Mouse (Mus musculus) macrophage (primary cell): ENCODE measurements around the gene Ptprn2. TPM values are rescaled to one million over a fixed set of nuclear protein-coding genes. Genes with fewer than 3 reads are reported as not detected.

Source experiments
- H3K27ac ChIP-seq: fragments of 350-480 bp; formaldehyde crosslinking; 2 replicates; pipeline ENCODE4 v1.9.0; 2021
- H3K36me3 ChIP-seq: fragments of 350-480 bp; formaldehyde crosslinking; 2 replicates; pipeline ENCODE4 v1.9.0; 2021; ENCODE audit errors: inconsistent target
- H3K4me3 ChIP-seq: fragments of 350-480 bp; formaldehyde crosslinking; 2 replicates; pipeline ENCODE4 v1.9.0; 2021; ENCODE audit errors: inconsistent target
- H3K79me2 ChIP-seq: fragments of 350-480 bp; formaldehyde crosslinking; 2 replicates; pipeline ENCODE4 v1.9.0; 2021; ENCODE audit errors: inconsistent target
- WGBS: methylation state at CpG from one replicate; pipeline ENCODE4 v1.1.7; 2026; ENCODE audit warnings: inconsistent platforms; ENCODE audit not compliant: missing documents; 5-methylcytosine and 5-hydroxymethylcytosine counted together
- polyA plus RNA-seq: library from polyadenylated mRNA; stranded (reverse); fragments of 250-400 nt; gene quantifications from 3 replicates; pipeline ENCODE4 v1.2.4, GENCODE M21; 2018; ENCODE audit warnings: inconsistent platforms

Ptprn2 gene
- polyA plus RNA-seq, 1 experiment from 2014 or later = 0.06 TPM

GRCm38 (mm10) chr12:117042706-117043105, 557.2 kb downstream of the Ptprn2 start:
- H3K36me3 ChIP-seq = no peaks in the 10 kb centered on the region
- 94% methylated on average over 7 of the region's 7 CpGs for WGBS
- H3K4me3 ChIP-seq = no peak overlapping the region
- no peak overlapping the region for H3K27ac ChIP-seq
- H3K79me2 ChIP-seq = no peaks in the 10 kb centered on the region

GRCm38 (mm10) chr12:117047384-117048251, 562.1 kb downstream of the Ptprn2 start:
- Histone ChIP-seq H3K4me3 (no peak overlapping the region), H3K79me2 (no peaks in the 10 kb centered on the region), H3K36me3 (no peaks in the 10 kb centered on the region), H3K27ac (no peak overlapping the region)
- 23% methylated on average over 3 of the region's 3 CpGs for WGBS

DNA sequence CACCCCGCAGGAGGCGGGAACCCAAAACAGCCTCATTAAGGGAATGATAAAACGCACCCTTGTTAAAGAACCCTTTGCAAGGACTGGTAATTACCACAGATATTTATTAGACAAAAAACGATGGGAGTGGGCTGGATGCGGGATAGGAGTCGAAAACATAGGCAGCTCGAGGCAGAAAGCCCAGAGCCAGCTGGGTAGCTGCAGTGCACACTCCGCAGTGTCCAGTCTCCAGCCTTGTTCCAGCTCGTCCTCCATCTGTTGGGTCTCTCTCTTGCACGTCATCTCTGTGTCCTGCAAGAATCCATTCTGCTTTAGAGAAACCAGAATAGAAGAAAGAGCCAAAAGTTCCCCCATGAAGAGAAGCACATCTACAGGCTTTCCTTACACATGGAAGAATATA, 564.3 kb downstream of the Ptprn2 start:
- no peak overlapping the region for H3K27ac ChIP-seq
- H3K4me3 ChIP-seq = no peak overlapping the region
- no peaks in the 10 kb centered on the region for H3K79me2 ChIP-seq
- WGBS = 91% methylated on average over 10 of the region's 10 CpGs
- no peaks in the 10 kb centered on the region for H3K36me3 ChIP-seq

DNA sequence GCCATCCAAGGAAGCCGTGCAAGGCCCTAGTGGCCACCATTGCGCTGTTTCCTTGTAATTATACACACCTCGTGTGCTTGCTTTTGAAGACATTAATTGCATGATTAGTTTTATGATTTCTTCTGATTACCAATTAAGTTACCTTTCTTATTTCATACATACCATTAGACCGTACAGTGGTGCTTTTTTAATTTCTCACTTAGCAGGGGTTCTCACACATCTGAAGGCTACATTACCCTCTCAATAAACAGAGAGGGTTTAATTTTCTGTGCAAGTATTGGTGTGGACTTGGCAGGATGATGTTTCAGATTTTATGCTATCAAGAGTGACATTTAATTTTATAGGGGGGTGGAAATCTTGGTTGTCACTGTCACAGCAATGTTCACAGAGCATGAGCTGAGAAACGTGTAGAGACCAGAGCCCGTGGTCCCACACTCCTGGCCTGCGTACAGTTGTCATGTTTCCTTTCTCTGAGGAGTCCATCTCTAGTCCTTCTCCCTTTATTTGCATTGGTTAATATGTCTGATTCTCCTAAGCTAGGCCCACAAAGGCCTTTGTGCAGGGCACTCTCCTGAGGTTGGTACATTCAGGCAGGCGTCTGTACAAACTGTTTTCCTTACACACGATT, 567.8 kb downstream of the Ptprn2 start:
- H3K4me3 ChIP-seq = no peak overlapping the region
- no peaks in the 10 kb centered on the region for H3K79me2 ChIP-seq
- WGBS = 87% methylated on average over 9 of the region's 9 CpGs
- no peaks in the 10 kb centered on the region for H3K36me3 ChIP-seq
- H3K27ac ChIP-seq = no peak overlapping the region

DNA sequence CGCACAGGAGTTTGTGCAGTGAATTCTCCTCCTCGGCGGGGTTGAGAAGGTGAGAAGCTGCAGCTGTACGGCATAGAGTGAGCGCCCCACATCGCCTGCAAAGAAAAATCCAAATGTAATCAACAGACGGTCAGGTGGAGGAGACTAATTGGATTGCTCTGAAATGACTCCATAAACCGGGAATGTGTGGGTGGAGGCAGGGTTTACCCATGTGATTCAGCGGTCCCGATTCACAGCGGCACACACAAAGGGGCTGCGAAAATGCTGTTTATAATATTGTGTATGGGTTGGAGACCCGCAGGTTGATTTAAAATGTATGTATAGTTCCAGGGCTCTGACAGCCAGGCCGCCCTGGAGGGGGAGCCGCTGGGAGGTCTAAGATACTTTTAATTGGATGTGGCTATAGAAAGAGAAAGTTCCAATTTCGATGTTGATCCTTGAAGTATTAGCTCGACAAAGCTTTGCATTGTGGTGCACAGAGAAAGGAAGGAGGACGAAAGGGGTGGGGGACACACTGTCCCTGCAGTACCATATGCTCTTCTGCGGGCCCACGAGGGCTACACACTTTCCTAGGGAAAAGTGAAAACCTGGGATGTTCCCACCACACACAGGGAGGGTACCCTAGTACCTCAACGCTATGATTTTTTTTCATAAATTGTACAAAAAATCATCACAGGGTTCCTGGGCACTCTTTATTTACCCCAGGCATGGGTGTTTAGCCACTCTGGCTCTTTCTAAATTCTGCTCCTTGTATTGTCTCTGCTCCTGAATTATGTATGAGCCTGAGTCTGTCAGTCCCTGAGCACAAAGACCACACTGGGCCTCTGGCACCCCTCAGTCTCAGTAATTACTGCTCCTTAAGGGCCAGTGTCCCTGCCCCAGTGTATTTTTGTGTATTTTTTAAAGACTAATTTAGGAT, 568.6 kb downstream of the Ptprn2 start:
- no peaks in the 10 kb centered on the region for H3K36me3 ChIP-seq
- H3K27ac ChIP-seq = no peak overlapping the region
- 67% methylated on average over 21 of the region's 21 CpGs for WGBS
- H3K4me3 ChIP-seq = no peak overlapping the region
- H3K79me2 ChIP-seq = no peaks in the 10 kb centered on the region

GRCm38 (mm10) chr12:117054925-117055570, 569.5 kb downstream of the Ptprn2 start:
- 85% methylated on average over 10 of the region's 10 CpGs for WGBS

DNA sequence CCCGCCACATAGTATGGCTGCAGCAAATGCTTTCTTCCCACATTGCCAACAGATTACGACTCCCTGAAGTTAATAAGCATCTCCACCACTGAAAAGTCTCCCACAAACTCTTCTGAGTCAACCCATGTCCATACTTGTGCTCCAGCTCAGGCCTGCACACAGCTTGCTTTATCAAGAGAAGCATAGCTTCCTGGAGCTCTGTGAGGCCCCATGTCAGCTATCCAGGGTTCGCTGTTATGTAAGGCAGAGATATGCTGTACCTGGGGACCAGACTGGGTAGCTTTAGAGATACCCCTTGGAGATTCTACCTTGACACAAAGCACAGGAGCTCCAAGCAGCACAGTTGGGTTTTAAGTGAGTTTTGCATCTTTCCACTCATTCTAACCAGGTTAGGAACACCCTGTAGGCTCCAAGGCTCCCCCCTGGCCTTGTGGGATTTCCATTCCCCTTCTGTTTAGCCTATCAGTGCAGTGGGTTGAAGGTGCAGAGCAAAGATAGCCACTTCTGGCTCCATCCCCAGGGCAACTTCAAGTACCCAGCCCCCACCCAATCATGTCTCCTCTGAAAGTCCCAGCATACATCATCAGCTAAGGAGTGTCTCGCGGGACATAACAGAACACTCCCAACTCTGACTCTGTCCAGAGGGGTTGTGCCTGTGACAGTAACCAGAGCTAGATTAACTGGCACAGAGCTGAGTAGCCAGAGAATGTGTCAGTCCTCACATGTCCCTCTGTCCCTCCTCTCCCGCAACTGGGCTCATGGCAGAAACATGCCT, 572.9 kb downstream of the Ptprn2 start:
- 95% methylated on average over 6 of the region's 6 CpGs for WGBS
- Histone ChIP-seq H3K79me2 (no peaks in the 10 kb centered on the region), H3K36me3 (no peaks in the 10 kb centered on the region), H3K27ac (no peak overlapping the region), H3K4me3 (no peak overlapping the region)

More at GRCm38 (mm10) chr12:117054925-117055570, 569.5 kb downstream of the Ptprn2 start:
- no peaks in the 10 kb centered on the region for H3K36me3 ChIP-seq
- no peaks in the 10 kb centered on the region for H3K79me2 ChIP-seq
- H3K4me3 ChIP-seq = no peak overlapping the region
- H3K27ac ChIP-seq = no peak overlapping the region

- H3K79me2 ChIP-seq = no peaks in the 10 kb centered on the region
- 94% methylated on average over 7 of the region's 7 CpGs for WGBS
- H3K4me3 ChIP-seq = no peak overlapping the region
- no peak overlapping the region for H3K27ac ChIP-seq
- H3K36me3 ChIP-seq = no peaks in the 10 kb centered on the region
These were observed 573.5 kb downstream of the Ptprn2 start for GRCm38 (mm10) chr12:117058975-117059374.

GRCm38 (mm10) chr12:117077664-117078063, 592.1 kb downstream of the Ptprn2 start:
- no peak overlapping the region for H3K27ac ChIP-seq
- no peaks in the 10 kb centered on the region for H3K79me2 ChIP-seq
- 42% methylated on average over 7 of the region's 7 CpGs for WGBS
- no peaks in the 10 kb centered on the region for H3K36me3 ChIP-seq
- no peak overlapping the region for H3K4me3 ChIP-seq

DNA sequence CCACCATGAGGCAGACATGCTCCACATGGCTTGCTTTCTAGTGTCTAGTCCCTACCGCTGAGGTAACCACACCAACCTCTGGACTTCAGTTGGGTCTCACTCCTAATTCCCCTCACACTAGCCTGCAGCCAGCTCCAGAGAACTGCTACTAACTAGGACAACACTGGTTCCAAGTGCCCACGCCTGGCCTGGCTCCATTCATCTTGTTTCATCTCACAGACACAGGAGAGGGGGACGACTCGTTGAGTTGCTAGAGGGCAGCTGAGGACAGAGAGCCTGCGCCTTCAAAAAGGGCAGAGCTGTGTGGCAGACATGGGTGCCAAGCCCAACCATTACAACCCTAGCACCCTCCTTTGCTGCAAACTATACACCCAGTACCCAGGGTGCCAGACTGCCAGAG, 593.4 kb downstream of the Ptprn2 start:
- H3K79me2 ChIP-seq = no peaks in the 10 kb centered on the region
- H3K36me3 ChIP-seq = no peaks in the 10 kb centered on the region
- WGBS = 100% methylated on average over 5 of the region's 5 CpGs
- H3K27ac ChIP-seq = no peak overlapping the region
- H3K4me3 ChIP-seq = no peak overlapping the region

DNA sequence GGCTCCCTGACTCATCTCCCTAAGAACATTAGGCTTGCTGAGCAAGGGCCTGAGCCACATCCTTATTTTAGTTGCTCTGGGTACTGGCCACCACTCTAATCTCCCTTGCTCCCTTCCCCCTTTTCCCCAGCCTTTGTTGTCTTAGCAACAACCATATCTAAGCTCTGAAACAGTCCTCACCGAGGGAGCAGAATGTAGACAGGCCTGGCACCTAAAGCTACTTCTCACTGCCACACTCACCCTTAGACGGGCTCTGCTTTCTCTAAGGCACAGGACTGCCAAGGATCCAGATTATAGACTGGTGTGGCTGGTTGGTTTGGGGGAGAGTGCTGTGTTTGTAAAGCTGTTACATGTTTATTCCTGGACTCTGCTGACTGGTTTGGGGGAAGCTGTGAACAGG, 594.2 kb downstream of the Ptprn2 start:
- H3K36me3 ChIP-seq = no peaks in the 10 kb centered on the region
- 81% methylated on average over 2 of the region's 2 CpGs for WGBS
- no peak overlapping the region for H3K4me3 ChIP-seq
- H3K79me2 ChIP-seq = no peaks in the 10 kb centered on the region
- no peak overlapping the region for H3K27ac ChIP-seq

- no peaks in the 10 kb centered on the region for H3K79me2 ChIP-seq
- H3K27ac ChIP-seq = no peak overlapping the region
- H3K4me3 ChIP-seq = no peak overlapping the region
- no peaks in the 10 kb centered on the region for H3K36me3 ChIP-seq
- WGBS = 93% methylated on average over 3 of the region's 3 CpGs
These were observed 598.6 kb downstream of the Ptprn2 start for GRCm38 (mm10) chr12:117083856-117084701.
